Mouse (Mus musculus): ENCODE data around the gene Lysmd3.

DNA sequence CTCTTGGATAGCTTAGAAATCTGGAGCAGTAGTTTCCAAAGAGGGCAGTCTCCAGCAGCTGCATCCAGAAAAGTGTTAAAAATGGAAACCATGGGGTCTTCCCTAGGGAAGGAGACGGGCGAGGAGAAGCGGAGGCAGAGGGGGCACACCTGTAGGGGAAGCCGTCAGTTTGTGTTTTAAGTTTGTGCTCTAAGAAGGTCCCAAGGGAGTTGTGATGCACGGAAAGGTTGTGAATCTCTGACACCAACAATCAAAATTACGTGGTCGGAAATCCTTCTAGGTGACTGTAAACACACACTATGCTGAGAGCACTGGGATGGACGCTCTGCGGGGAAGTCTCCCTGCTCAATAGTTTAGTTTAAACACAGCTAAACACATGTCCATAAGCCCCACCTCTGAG is 46.2 kb downstream of the Lysmd3 start:
- TF ChIP-seq CTCF (IDR thresholded peaks at IDR 0.05; ENCODE audit: borderline replicate concordance, extremely low read depth, insufficient read depth, insufficient read length) (no peak), POLR2A (IDR thresholded peaks at IDR 0.05; ENCODE audit: borderline replicate concordance, extremely low read depth, insufficient read depth, insufficient read length, poor library complexity, severe bottlenecking) (no peak)
